Mouse (Mus musculus) hindbrain, embryonic 13.5 days (tissue): Measurements from ENCODE around the gene Alcam. TPM values are rescaled to one million over a fixed set of nuclear protein-coding genes. Genes with fewer than 3 reads are reported as not detected.

Experiments used
- ATAC-seq: fragments of 200-750 bp; cut with Nextera tagmentation; 2 replicates; pipeline ENCODE4 v1.8.0; 2017; ENCODE audit warnings: moderate TSS enrichment; ENCODE audit not compliant: low FRiP score
- H3K27ac ChIP-seq: fragments of 300-500 bp; sonication (generic); 2 replicates; pipeline ENCODE4 v1.5.1; 2015; ENCODE audit warnings: inconsistent platforms, mild to moderate bottlenecking, moderate library complexity
- H3K27me3 ChIP-seq: fragments of 300-500 bp; sonication (generic); 2 replicates; pipeline ENCODE4 v1.6.1; 2015; ENCODE audit warnings: mild to moderate bottlenecking, inconsistent platforms
- H3K36me3 ChIP-seq: fragments of 300-500 bp; sonication (generic); 2 replicates; pipeline ENCODE4 v1.6.1; 2015; ENCODE audit warnings: mild to moderate bottlenecking, inconsistent platforms
- H3K4me1 ChIP-seq: fragments of 300-500 bp; sonication (generic); replicated peaks from 2 replicates; pipeline ENCODE4 v1.6.1; 2015; ENCODE audit warnings: inconsistent platforms
- H3K4me2 ChIP-seq: fragments of 300-500 bp; sonication (generic); 2 replicates; pipeline ENCODE4 v1.6.1; 2015; ENCODE audit warnings: inconsistent platforms, mild to moderate bottlenecking, moderate library complexity
- H3K4me3 ChIP-seq: fragments of 300-500 bp; sonication (generic); 2 replicates; pipeline ENCODE4 v1.5.1; 2015; ENCODE audit warnings: mild to moderate bottlenecking, inconsistent platforms
- H3K9ac ChIP-seq: fragments of 300-500 bp; sonication (generic); 2 replicates; pipeline ENCODE4 v1.6.1; 2015; ENCODE audit warnings: mild to moderate bottlenecking, inconsistent platforms
- H3K9me3 ChIP-seq: fragments of 300-500 bp; sonication (generic); 2 replicates; pipeline ENCODE4 v1.6.1; 2016; ENCODE audit warnings: inconsistent platforms
- WGBS: fragments of 180-500 bp; shearing (Covaris S2); methylation state at CpG from one replicate; pipeline ENCODE4 v1.1.7; 2015; 5-methylcytosine and 5-hydroxymethylcytosine counted together
- polyA plus RNA-seq: library from polyadenylated mRNA; unstranded; fragments of >200 nt; fragmentation: Nextera tagmentation; extraction: Ambion mirVana; gene quantifications from 2 replicates; pipeline ENCODE4 v1.2.1, GENCODE M21; 2015

Alcam gene
- polyA plus RNA-seq, 1 experiment from 2014 or later = 18.6 TPM

DNA sequence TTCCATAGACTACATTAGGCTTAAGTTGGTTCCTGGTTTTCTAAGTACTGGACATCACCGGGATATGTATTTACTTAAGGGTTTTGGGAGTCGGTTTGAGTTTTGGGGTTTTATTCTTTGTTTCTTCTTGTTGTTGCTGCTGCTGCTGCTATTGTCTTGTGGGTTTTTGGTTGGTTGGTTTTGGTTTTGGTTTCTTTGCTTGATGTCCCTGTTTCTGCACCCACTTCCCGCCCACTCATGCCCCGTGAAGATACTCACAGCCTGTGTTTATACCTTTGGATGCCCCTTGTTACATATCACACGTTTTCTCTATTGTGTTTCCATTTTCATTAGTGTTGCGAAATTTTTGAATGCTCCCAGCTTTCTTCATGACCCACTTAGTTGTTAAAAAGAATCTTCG is 253.8 kb downstream of the Alcam start:
- Histone ChIP-seq H3K36me3 (peaks cover 28% of the 10 kb centered on the region), H3K4me1 (no peaks in the 10 kb centered on the region), H3K27ac (no peak overlapping the region), H3K9ac (no peak overlapping the region), H3K4me2 (no peak overlapping the region), H3K27me3 (no peaks in the 10 kb centered on the region), H3K9me3 (no peaks in the 10 kb centered on the region), H3K4me3 (no peak overlapping the region)
- ATAC-seq = no peak
- 93% methylated on average over 7 of the region's 7 CpGs for WGBS
